Mouse (Mus musculus) brain, embryonic 14.5 days (tissue): ENCODE data around the gene Epha6.

ENCODE experiments used
- CTCF ChIP-seq: fragments of 200-500 bp; IDR thresholded peaks from 2 replicates; pipeline ENCODE4 v1.5.1; 2012; ENCODE audit warnings: inconsistent platforms, mild to moderate bottlenecking, moderate library complexity, borderline replicate concordance; ENCODE audit not compliant: insufficient read depth, insufficient read length; ENCODE audit errors: extremely low read depth
- POLR2A ChIP-seq: fragments of 200-500 bp; IDR thresholded peaks from 2 replicates; pipeline ENCODE4 v1.6.1; 2012; ENCODE audit warnings: mild to moderate bottlenecking, inconsistent platforms, borderline replicate concordance; ENCODE audit not compliant: poor library complexity, insufficient read depth, insufficient read length, severe bottlenecking; ENCODE audit errors: extremely low read depth

- TF ChIP-seq CTCF: no peak
- TF ChIP-seq POLR2A: no peak
Observed at GRCm38 (mm10) chr16:60239356-60240190, 365.8 kb downstream of the Epha6 start.
